Mouse (Mus musculus) embryonic fibroblast, embryonic 13.5 days (primary cell): Measurements from ENCODE around the gene Madcam1.

Source experiments
- CTCF ChIP-seq: IDR thresholded peaks from 2 replicates; pipeline ENCODE4 v1.5.1; 2011; ENCODE audit warnings: mild to moderate bottlenecking, control low read depth, low read length, moderate library complexity, borderline replicate concordance; ENCODE audit not compliant: insufficient read depth
- POLR2A ChIP-seq: IDR thresholded peaks from 2 replicates; pipeline ENCODE4 v1.6.1; 2011; ENCODE audit warnings: low read depth, mild to moderate bottlenecking, control low read depth, low read length, moderate library complexity

GRCm38 (mm10) chr10:79631432-79631831 is 32.9 kb upstream of the Madcam1 start:
- TF ChIP-seq CTCF (no peak), POLR2A (no peak)
